Mouse (Mus musculus) heart, postnatal 0 days (tissue): ENCODE measurements around the gene Cramp1l.

Source experiments
- CTCF ChIP-seq: IDR thresholded peaks from 2 replicates; pipeline ENCODE4 v1.5.1; 2016; ENCODE audit warnings: antibody characterized with exemption, control low read depth, low read depth
- EP300 ChIP-seq: IDR thresholded peaks from 2 replicates; pipeline ENCODE4 v1.6.1; 2016; ENCODE audit warnings: antibody characterized with exemption, low read depth

- TF ChIP-seq CTCF (no peak), EP300 (no peak)
These were observed 47.7 kb upstream of the Cramp1l start for GRCm38 (mm10) chr17:25063261-25063660.
